Mouse (Mus musculus) testis, adult 2 months (tissue): ENCODE measurements around the gene Cfdp1. TPM values are rescaled to one million over a fixed set of nuclear protein-coding genes. Genes with fewer than 3 reads are reported as not detected.

Experiments used
- H3K27ac ChIP-seq: fragments of 200-500 bp; 2 replicates; pipeline ENCODE4 v1.5.1; 2012; ENCODE audit warnings: low read depth, low read length; ENCODE audit not compliant: control insufficient read depth, insufficient read depth
- H3K27me3 ChIP-seq: fragments of 200-500 bp; 2 replicates; pipeline ENCODE4 v1.6.1; 2012; ENCODE audit warnings: mild to moderate bottlenecking, low read length, moderate library complexity; ENCODE audit not compliant: control insufficient read depth, insufficient read depth
- H3K36me3 ChIP-seq: fragments of 200-500 bp; 2 replicates; pipeline ENCODE4 v1.6.1; 2012; ENCODE audit warnings: mild to moderate bottlenecking, low read length; ENCODE audit not compliant: control insufficient read depth, insufficient read depth
- H3K4me1 ChIP-seq: fragments of 200-500 bp; 2 replicates; pipeline ENCODE4 v1.6.1; 2012; ENCODE audit warnings: low read length; ENCODE audit not compliant: control insufficient read depth, insufficient read depth
- H3K4me3 ChIP-seq: fragments of 200-500 bp; 2 replicates; pipeline ENCODE4 v1.5.1; 2012; ENCODE audit warnings: low read depth, mild to moderate bottlenecking, low read length, moderate library complexity, mixed read lengths; ENCODE audit not compliant: control insufficient read depth
- CTCF ChIP-seq: fragments of 200-500 bp; IDR thresholded peaks from 2 replicates; pipeline ENCODE4 v1.5.1; 2012; ENCODE audit warnings: low read depth, mild to moderate bottlenecking, inconsistent platforms, low read length, moderate library complexity; ENCODE audit not compliant: control insufficient read depth, insufficient read depth, insufficient replicate concordance
- POLR2A ChIP-seq: fragments of 200-500 bp; IDR thresholded peaks from 2 replicates; pipeline ENCODE4 v1.6.1; 2012; ENCODE audit warnings: low read depth, mild to moderate bottlenecking, inconsistent platforms, low read length, moderate library complexity; ENCODE audit not compliant: control insufficient read depth
- polyA plus RNA-seq: library from polyadenylated mRNA; depleted of rRNA; stranded (reverse); fragments of >200 nt; gene quantifications from 2 replicates; pipeline ENCODE4 v1.2.3, GENCODE M21; 2012

The Cfdp1 gene
- polyA plus RNA-seq, 1 experiment: 12.5 TPM

DNA sequence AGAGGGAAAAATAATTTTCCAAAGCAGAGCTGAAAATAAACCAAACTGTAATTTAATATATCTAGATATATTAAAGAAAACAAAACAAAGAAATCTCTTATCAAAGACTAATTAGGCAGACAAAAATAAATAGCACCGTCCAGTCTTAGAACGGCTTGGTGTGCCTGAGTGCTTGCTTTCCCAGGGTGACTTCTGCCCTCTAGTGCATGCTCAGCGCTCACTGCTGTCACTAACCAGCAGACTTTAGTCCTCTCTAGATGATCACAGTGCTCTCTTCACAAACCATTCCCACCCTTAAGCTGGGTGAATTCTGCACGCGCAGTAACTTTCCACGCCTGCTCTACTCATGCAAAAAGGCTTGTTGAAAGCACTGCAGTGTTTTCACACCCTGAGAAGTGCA is 28.9 kb downstream of the Cfdp1 start:
- H3K27ac ChIP-seq: no peak overlapping the region
- H3K27me3 ChIP-seq: no peaks in the 10 kb centered on the region
- peaks cover 1% of the 10 kb centered on the region for H3K36me3 ChIP-seq
- no peak overlapping the region for H3K4me3 ChIP-seq
- TF ChIP-seq POLR2A (no peak), CTCF (peak; percentile 39; the same call in 1 of the 2 replicates)
- no peaks in the 10 kb centered on the region for H3K4me1 ChIP-seq

DNA sequence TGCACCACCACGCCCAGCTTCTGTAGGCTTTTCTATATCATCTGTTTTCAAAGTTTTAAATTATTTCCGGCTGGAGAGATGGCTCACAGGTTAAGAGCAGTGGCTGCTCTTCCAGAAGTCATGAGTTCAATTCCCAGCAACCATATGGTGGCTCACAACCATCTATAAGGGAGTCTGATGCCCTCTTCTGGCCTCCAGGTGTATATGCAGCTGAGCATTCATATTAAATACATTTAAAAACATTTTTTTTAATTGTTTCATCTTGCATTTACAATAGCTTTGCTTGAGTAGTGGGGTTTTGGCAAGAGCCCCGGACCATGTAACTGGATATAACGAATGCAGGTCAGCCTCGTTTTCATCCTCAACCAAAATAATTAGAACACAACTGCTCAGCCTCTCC is 29.8 kb downstream of the Cfdp1 start:
- Histone ChIP-seq H3K36me3 (peaks cover 1% of the 10 kb centered on the region), H3K4me1 (no peaks in the 10 kb centered on the region), H3K27me3 (no peaks in the 10 kb centered on the region), H3K4me3 (no peak overlapping the region), H3K27ac (no peak overlapping the region)
- TF ChIP-seq POLR2A (no peak), CTCF (no peak)

GRCm38 (mm10) chr8:111821199-111821598 is 32.9 kb downstream of the Cfdp1 start:
- H3K4me1 ChIP-seq: no peaks in the 10 kb centered on the region
- no peak overlapping the region for H3K27ac ChIP-seq
- H3K36me3 ChIP-seq: no peaks in the 10 kb centered on the region; the same call in 1 of the 2 replicates
- no peak for TF ChIP-seq CTCF
- TF ChIP-seq POLR2A: no peak
- no peak overlapping the region for H3K4me3 ChIP-seq
- H3K27me3 ChIP-seq: no peaks in the 10 kb centered on the region

GRCm38 (mm10) chr8:111820691-111821090 is 33.4 kb downstream of the Cfdp1 start:
- TF ChIP-seq POLR2A: no peak
- TF ChIP-seq CTCF: no peak
- H3K27me3 ChIP-seq: no peaks in the 10 kb centered on the region
- no peak overlapping the region for H3K4me3 ChIP-seq
- no peaks in the 10 kb centered on the region for H3K4me1 ChIP-seq
- no peaks in the 10 kb centered on the region; the same call in 1 of the 2 replicates for H3K36me3 ChIP-seq
- H3K27ac ChIP-seq: no peak overlapping the region

DNA sequence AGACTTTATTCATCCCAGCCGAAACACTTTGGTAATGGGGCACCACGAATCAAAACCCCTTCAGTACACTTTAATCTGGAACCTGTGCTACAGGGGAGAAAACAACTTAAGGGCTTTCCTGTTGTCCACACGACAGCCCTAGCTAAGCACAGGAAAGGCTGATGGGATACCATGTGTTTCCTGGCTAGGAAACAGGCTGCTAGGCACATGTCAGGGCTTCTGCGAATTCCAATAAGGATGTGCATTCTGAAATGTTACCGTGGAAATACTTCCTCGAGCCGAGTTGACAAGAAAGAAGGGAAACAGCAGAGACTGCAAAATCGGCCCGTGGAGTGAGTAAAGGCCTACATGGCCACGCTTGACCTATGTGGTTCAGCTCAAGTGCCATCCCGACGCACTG is 34.1 kb downstream of the Cfdp1 start:
- H3K36me3 ChIP-seq: no peaks in the 10 kb centered on the region; the same call in 1 of the 2 replicates

DNA sequence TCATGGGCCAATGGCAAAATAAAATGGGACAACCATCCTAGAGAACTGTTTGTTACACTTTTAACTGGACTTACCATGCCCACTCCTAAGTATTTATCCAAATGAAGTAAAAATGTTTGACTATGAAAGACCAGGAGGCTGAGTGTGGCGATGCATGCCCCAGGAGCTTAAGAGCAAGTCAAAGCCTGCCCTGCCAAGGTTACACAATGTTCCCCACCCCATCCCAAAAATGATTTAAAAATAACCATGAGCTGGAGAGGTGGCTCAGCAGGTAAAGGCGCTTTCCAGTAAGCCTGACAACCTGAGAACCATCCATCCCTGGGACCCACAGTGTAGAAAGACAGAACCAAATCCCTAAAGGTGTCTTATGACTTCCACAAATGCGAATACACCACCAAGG is 35.5 kb downstream of the Cfdp1 start:
- Histone ChIP-seq H3K27me3 (no peaks in the 10 kb centered on the region), H3K36me3 (no peaks in the 10 kb centered on the region; the same call in 1 of the 2 replicates), H3K4me1 (no peaks in the 10 kb centered on the region), H3K4me3 (no peak overlapping the region), H3K27ac (no peak overlapping the region)
- TF ChIP-seq CTCF (no peak), POLR2A (no peak)

More for the DNA sequence above, 34.1 kb downstream of the Cfdp1 start:
- no peaks in the 10 kb centered on the region for H3K4me1 ChIP-seq
- no peak for TF ChIP-seq POLR2A
- TF ChIP-seq CTCF: no peak
- H3K27ac ChIP-seq: no peak overlapping the region
- H3K27me3 ChIP-seq: no peaks in the 10 kb centered on the region
- no peak overlapping the region for H3K4me3 ChIP-seq

DNA sequence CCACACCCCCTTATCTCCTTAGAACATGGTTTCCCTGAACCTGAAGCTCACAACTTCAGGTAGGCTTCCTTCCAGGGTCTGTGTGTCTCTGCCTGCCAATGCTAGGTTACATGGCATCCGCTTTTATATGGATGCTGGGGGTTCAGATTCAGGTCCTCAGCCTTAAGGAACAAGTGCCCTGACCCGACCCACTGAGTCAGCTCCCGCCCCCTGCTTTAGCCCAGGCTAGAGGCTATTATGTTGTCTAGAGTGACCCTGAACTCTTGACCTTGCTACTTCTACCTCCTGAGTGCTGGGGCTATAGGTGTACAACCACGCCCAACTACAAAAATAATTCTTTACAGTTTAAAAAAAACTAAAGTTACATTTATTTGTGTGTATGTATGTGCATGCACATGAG is 39.0 kb downstream of the Cfdp1 start:
- H3K36me3 ChIP-seq: no peaks in the 10 kb centered on the region
- TF ChIP-seq POLR2A (no peak), CTCF (no peak)

GRCm38 (mm10) chr8:111813818-111814217 is 40.3 kb downstream of the Cfdp1 start:
- Histone ChIP-seq H3K4me3 (no peak overlapping the region), H3K27ac (no peak overlapping the region), H3K27me3 (no peaks in the 10 kb centered on the region), H3K4me1 (peaks cover 2% of the 10 kb centered on the region; the same call in 1 of the 2 replicates), H3K36me3 (no peaks in the 10 kb centered on the region)
- no peak for TF ChIP-seq CTCF
- no peak for TF ChIP-seq POLR2A

More for the DNA sequence above, 39.0 kb downstream of the Cfdp1 start:
- H3K4me1 ChIP-seq: peaks cover 2% of the 10 kb centered on the region; the same call in 1 of the 2 replicates
- no peak overlapping the region for H3K27ac ChIP-seq
- no peak overlapping the region for H3K4me3 ChIP-seq
- H3K27me3 ChIP-seq: no peaks in the 10 kb centered on the region
